Mouse (Mus musculus) liver, adult 2 months (tissue): Measurements from ENCODE around the gene Mprip. TPM values are rescaled to one million over a fixed set of nuclear protein-coding genes. Genes with fewer than 3 reads are reported as not detected.
A peak's percentile ranks its signal among the peaks of the same experiment; 100 is the strongest.

Experiments used
- DNase-seq: peaks from one replicate; pipeline ENCODE4 v3.0.0-alpha.2; 2011; ENCODE audit warnings: low read depth, low spot score; ENCODE audit errors: extremely low read depth
- H3K27ac ChIP-seq: fragments of 200-500 bp; replicated peaks from 2 replicates; pipeline ENCODE4 v1.5.1; 2012; ENCODE audit warnings: low read depth, mild to moderate bottlenecking, control low read depth, inconsistent platforms, low read length; ENCODE audit not compliant: insufficient read depth
- H3K27me3 ChIP-seq: fragments of 200-500 bp; 2 replicates; pipeline ENCODE4 v1.6.1; 2012; ENCODE audit warnings: mild to moderate bottlenecking, moderate library complexity, low read length, inconsistent platforms; ENCODE audit not compliant: control insufficient read depth, insufficient read depth
- H3K36me3 ChIP-seq: fragments of 200-500 bp; 2 replicates; pipeline ENCODE4 v1.6.1; 2012; ENCODE audit warnings: low read length, inconsistent platforms; ENCODE audit not compliant: control insufficient read depth, insufficient read depth
- H3K4me1 ChIP-seq: fragments of 200-500 bp; 2 replicates; pipeline ENCODE4 v1.6.1; 2011; ENCODE audit warnings: low read length; ENCODE audit not compliant: control insufficient read depth, insufficient read depth
- H3K4me3 ChIP-seq: fragments of 200-500 bp; 2 replicates; pipeline ENCODE4 v1.5.1; 2011; ENCODE audit warnings: low read depth, mild to moderate bottlenecking, control low read depth, low read length, moderate library complexity; ENCODE audit not compliant: insufficient read depth
- H3K79me2 ChIP-seq: fragments of 200-500 bp; 2 replicates; pipeline ENCODE4 v1.6.1; 2012; ENCODE audit warnings: inconsistent platforms, mild to moderate bottlenecking, low read length, moderate library complexity; ENCODE audit not compliant: control insufficient read depth, insufficient read depth
- H3K9ac ChIP-seq: fragments of 200-500 bp; 2 replicates; pipeline ENCODE4 v1.6.1; 2012; ENCODE audit warnings: low read depth, mild to moderate bottlenecking, control low read depth, inconsistent platforms, low read length
- CTCF ChIP-seq: fragments of 200-500 bp; IDR thresholded peaks from 2 replicates; pipeline ENCODE4 v1.5.1; 2011; ENCODE audit warnings: low read depth, low read length, control low read depth
- POLR2A ChIP-seq: fragments of 200-500 bp; IDR thresholded peaks from 2 replicates; pipeline ENCODE4 v1.6.1; 2011; ENCODE audit warnings: low read length, control low read depth; ENCODE audit not compliant: insufficient read depth; ENCODE audit errors: extremely low read depth
- WGBS: fragments of 180-500 bp; shearing (Covaris S2); methylation state at CpG from one replicate; pipeline ENCODE4 v1.1.7; 2018; 5-methylcytosine and 5-hydroxymethylcytosine counted together
- polyA plus RNA-seq: library from polyadenylated mRNA; depleted of rRNA; stranded (reverse); fragments of >200 nt; gene quantifications from 2 replicates; pipeline ENCODE4 v1.2.3, GENCODE M21; 2012
- total RNA-seq: library from RNA; depleted of rRNA; stranded (reverse); fragments of >200 nt; gene quantifications from 2 replicates; pipeline ENCODE4 v1.2.3, GENCODE M21; 2014

Mprip gene
- total and polyA plus RNA-seq, 2 experiments = 29.0 to 58.4 TPM

DNA sequence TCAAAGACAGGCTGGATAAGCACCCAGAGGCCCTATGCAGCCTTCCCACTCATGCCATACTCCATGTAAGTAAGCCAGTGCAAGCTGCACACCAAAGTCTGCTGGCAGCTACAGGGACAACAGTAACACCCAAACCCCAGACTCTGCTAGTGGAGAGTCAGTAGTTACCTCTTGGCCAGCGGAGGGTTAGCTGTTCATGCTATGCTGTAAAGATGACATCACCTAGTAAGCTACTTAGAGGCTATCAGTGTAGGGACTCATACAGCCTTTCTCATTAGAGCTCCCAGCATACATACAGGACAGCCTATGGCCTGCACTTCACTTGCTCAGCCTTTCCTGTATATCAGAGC lies 117.7 kb downstream of the Mprip start:
- Histone ChIP-seq H3K4me1 (peaks cover 5% of the 10 kb centered on the region), H3K36me3 (peaks cover 6% of the 10 kb centered on the region), H3K4me3 (no peak overlapping the region), H3K9ac (no peak overlapping the region), H3K79me2 (no peaks in the 10 kb centered on the region), H3K27ac (no peak overlapping the region), H3K27me3 (no peaks in the 10 kb centered on the region)
- no peak for TF ChIP-seq CTCF
- no peak for TF ChIP-seq POLR2A
- DNase-seq = no peak
- WGBS = 79% methylated on average over 1 of the region's 1 CpGs

GRCm38 (mm10) chr11:59779406-59779805 lies 118.3 kb downstream of the Mprip start:
- H3K27me3 ChIP-seq = no peaks in the 10 kb centered on the region
- no peak for DNase-seq
- 93% methylated on average over 4 of the region's 4 CpGs for WGBS
- H3K27ac ChIP-seq = no peak overlapping the region
- no peak for TF ChIP-seq CTCF
- no peak for TF ChIP-seq POLR2A
- H3K36me3 ChIP-seq = peaks cover 3% of the 10 kb centered on the region
- H3K79me2 ChIP-seq = no peaks in the 10 kb centered on the region
- no peak overlapping the region for H3K4me3 ChIP-seq
- H3K9ac ChIP-seq = no peak overlapping the region
- peaks cover 5% of the 10 kb centered on the region for H3K4me1 ChIP-seq

GRCm38 (mm10) chr11:59780241-59780640 lies 119.1 kb downstream of the Mprip start:
- DNase-seq = no peak
- no peak for TF ChIP-seq CTCF
- TF ChIP-seq POLR2A = no peak
- WGBS = 89% methylated on average over 4 of the region's 4 CpGs
- H3K9ac ChIP-seq = no peak overlapping the region
- no peak overlapping the region for H3K4me3 ChIP-seq
- H3K79me2 ChIP-seq = no peaks in the 10 kb centered on the region
- peaks cover under 1% of the 10 kb centered on the region; the same call in 1 of the 2 replicates for H3K36me3 ChIP-seq
- H3K27ac ChIP-seq = no peak overlapping the region
- H3K4me1 ChIP-seq = peaks cover 5% of the 10 kb centered on the region
- no peaks in the 10 kb centered on the region for H3K27me3 ChIP-seq

DNA sequence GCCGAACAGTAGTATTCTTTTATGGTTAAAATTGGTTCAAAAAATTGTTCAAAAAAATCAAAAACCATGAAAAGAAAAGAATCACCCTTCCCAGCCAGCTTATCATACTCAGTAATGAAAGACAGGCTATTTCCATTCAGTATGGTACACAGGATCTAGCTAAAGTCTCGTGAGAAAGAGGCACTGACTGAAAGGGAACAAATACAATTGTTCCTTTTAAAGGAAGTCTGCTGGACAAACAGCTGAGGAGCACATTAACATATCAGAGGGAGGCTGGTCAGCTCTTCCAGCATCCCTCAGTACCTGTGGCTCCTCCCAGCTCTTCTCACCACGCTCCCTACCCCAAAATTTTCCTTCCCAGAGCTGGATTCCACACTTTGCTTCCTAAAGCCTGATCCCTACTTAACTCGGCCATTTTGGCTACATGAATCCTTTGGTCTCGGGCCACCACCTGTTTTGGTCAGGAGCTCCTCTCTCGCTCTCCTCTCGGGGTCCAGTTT lies 121.0 kb downstream of the Mprip start:
- H3K4me1 ChIP-seq = peaks cover 13% of the 10 kb centered on the region
- H3K27me3 ChIP-seq = no peaks in the 10 kb centered on the region
- H3K27ac ChIP-seq = no peak overlapping the region
- 87% methylated on average over 7 of the region's 7 CpGs for WGBS
- no peak overlapping the region for H3K9ac ChIP-seq
- H3K79me2 ChIP-seq = no peaks in the 10 kb centered on the region
- no peaks in the 10 kb centered on the region for H3K36me3 ChIP-seq
- no peak for DNase-seq
- TF ChIP-seq POLR2A (no peak), CTCF (no peak)
- H3K4me3 ChIP-seq = no peak overlapping the region

DNA sequence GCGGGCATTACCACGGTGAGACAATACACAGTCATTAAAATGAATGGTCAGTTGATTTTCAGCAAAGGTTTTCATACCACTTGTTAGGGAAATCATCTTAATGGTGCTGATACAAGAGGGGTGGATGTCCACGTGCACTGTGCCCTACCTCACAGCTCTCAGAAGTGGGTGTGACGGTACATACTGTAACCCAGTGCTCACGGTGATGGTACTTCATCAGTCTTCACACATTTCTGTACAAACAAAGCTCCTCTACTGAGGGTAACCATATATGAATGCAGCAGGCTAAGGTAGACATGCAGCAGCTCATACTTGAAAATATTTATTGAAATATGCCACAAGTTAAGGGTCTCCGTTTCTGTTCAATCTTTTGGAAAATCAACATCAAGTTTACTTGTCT lies 122.5 kb downstream of the Mprip start:
- Histone ChIP-seq H3K27me3 (no peaks in the 10 kb centered on the region), H3K79me2 (no peaks in the 10 kb centered on the region), H3K9ac (no peak overlapping the region), H3K4me3 (no peak overlapping the region), H3K27ac (no peak overlapping the region), H3K36me3 (no peaks in the 10 kb centered on the region), H3K4me1 (peaks cover 8% of the 10 kb centered on the region)
- TF ChIP-seq POLR2A (no peak), CTCF (no peak)
- WGBS = 88% methylated on average over 6 of the region's 6 CpGs
- DNase-seq = no peak

- peak; percentile 77 for DNase-seq
- WGBS = 45% methylated on average over 15 of the region's 15 CpGs
- TF ChIP-seq CTCF = no peak
- no peak for TF ChIP-seq POLR2A
- H3K27me3 ChIP-seq = no peaks in the 10 kb centered on the region
- peak overlapping the region; percentile 72 for H3K9ac ChIP-seq
- H3K4me3 ChIP-seq = peak overlapping the region; percentile 64
- no peaks in the 10 kb centered on the region for H3K36me3 ChIP-seq
- H3K4me1 ChIP-seq = peaks cover 8% of the 10 kb centered on the region
- H3K79me2 ChIP-seq = no peaks in the 10 kb centered on the region
- H3K27ac ChIP-seq = peak overlapping the region; percentile 60
Observed at GRCm38 (mm10) chr11:59786444-59787198, 125.5 kb downstream of the Mprip start.
